Mouse (Mus musculus) heart, embryonic 16.5 days (tissue): ENCODE data around the gene Smap2. TPM values are rescaled to one million over a fixed set of nuclear protein-coding genes. Genes with fewer than 3 reads are reported as not detected.
A peak's percentile ranks its signal among the peaks of the same experiment; 100 is the strongest.

Source experiments
- ATAC-seq: fragments of 200-750 bp; cut with Nextera tagmentation; replicated peaks from 2 replicates; pipeline ENCODE4 v1.8.0; 2017; ENCODE audit warnings: moderate number of reproducible peaks; ENCODE audit not compliant: insufficient read depth, low FRiP score; ENCODE audit errors: extremely low read depth
- H3K27ac ChIP-seq: fragments of 300-500 bp; sonication (generic); 2 replicates; pipeline ENCODE4 v1.5.1; 2014; ENCODE audit warnings: mild to moderate bottlenecking, low read length, control low read depth, moderate library complexity
- H3K27me3 ChIP-seq: fragments of 300-500 bp; sonication (generic); 2 replicates; pipeline ENCODE4 v1.6.1; 2014; ENCODE audit warnings: low read length, mixed read lengths; ENCODE audit not compliant: control insufficient read depth, insufficient read depth
- H3K36me3 ChIP-seq: fragments of 300-500 bp; sonication (generic); 2 replicates; pipeline ENCODE4 v1.6.1; 2014; ENCODE audit not compliant: control insufficient read depth, insufficient read depth
- H3K4me1 ChIP-seq: fragments of 300-500 bp; sonication (generic); 2 replicates; pipeline ENCODE4 v1.6.1; 2014; ENCODE audit warnings: low read length, mixed read lengths; ENCODE audit not compliant: control insufficient read depth, insufficient read depth
- H3K4me2 ChIP-seq: fragments of 300-500 bp; sonication (generic); 2 replicates; pipeline ENCODE4 v1.6.1; 2014; ENCODE audit warnings: low read depth, mild to moderate bottlenecking, control low read depth, low read length
- H3K4me3 ChIP-seq: fragments of 300-500 bp; sonication (generic); 2 replicates; pipeline ENCODE4 v1.5.1; 2014; ENCODE audit warnings: mild to moderate bottlenecking, control low read depth, low read length
- H3K9ac ChIP-seq: fragments of 300-500 bp; sonication (generic); 2 replicates; pipeline ENCODE4 v1.6.1; 2014; ENCODE audit warnings: low read length, control low read depth
- H3K9me3 ChIP-seq: fragments of 300-500 bp; sonication (generic); replicated peaks from 2 replicates; pipeline ENCODE4 v1.6.1; 2016; ENCODE audit warnings: low read length; ENCODE audit not compliant: control insufficient read depth
- WGBS: fragments of 180-500 bp; shearing (Covaris S2); extraction: QIAGEN DNeasy Blood & Tissue Kit; methylation state at CpG from one replicate; pipeline ENCODE4 v1.1.7; 2014; 5-methylcytosine and 5-hydroxymethylcytosine counted together
- polyA plus RNA-seq: library from polyadenylated mRNA; unstranded; fragments of >200 nt; fragmentation: Nextera tagmentation; extraction: Ambion mirVana; gene quantifications from 2 replicates; pipeline ENCODE4 v1.2.1, GENCODE M21; 2015

The Smap2 gene
- polyA plus RNA-seq, 1 experiment from 2014 or later, result 12.4 TPM

DNA sequence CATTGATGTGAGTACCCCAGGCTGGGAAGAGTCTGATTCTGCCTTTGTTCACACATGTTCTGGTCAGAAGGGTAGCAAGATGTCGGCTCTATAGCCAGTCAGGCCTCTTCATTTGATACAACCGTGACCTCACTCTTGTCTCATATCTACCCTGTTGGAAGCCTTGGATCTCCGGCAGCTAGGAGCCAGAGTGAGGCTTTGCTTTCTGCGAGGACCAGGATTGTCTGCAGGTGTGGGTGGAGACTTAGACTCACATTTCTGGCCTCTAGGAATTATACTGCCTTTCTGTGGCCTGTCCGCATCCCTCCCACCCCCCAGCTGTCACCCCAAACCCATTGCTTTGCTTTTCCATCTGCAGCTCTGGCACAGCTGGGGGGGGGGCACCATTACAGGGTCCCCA is 25.4 kb upstream of the Smap2 start:
- 64% methylated on average over 5 of the region's 5 CpGs for WGBS

GRCm38 (mm10) chr4:121040897-121041671 is 24.0 kb upstream of the Smap2 start:
- H3K27ac ChIP-seq, result peak overlapping the region; percentile 65
- peak; percentile 72 for ATAC-seq
- peaks cover 11% of the 10 kb centered on the region for H3K4me1 ChIP-seq
- peak overlapping the region; percentile 42 for H3K4me2 ChIP-seq
- WGBS, result 11% methylated on average over 18 of the region's 18 CpGs
- peak overlapping the region; percentile 15; the same call in 1 of the 2 replicates for H3K4me3 ChIP-seq
- H3K36me3 ChIP-seq, result no peaks in the 10 kb centered on the region
- H3K9me3 ChIP-seq, result no peaks in the 10 kb centered on the region
- peaks cover 22% of the 10 kb centered on the region for H3K27me3 ChIP-seq
- peak overlapping the region; percentile 44 for H3K9ac ChIP-seq

More for the DNA sequence above, 25.4 kb upstream of the Smap2 start:
- Histone ChIP-seq H3K27me3 (peaks cover 22% of the 10 kb centered on the region), H3K9me3 (no peaks in the 10 kb centered on the region), H3K27ac (no peak overlapping the region), H3K36me3 (no peaks in the 10 kb centered on the region), H3K4me3 (no peak overlapping the region), H3K4me2 (no peak overlapping the region), H3K9ac (no peak overlapping the region), H3K4me1 (peaks cover 11% of the 10 kb centered on the region)
- ATAC-seq, result no peak

DNA sequence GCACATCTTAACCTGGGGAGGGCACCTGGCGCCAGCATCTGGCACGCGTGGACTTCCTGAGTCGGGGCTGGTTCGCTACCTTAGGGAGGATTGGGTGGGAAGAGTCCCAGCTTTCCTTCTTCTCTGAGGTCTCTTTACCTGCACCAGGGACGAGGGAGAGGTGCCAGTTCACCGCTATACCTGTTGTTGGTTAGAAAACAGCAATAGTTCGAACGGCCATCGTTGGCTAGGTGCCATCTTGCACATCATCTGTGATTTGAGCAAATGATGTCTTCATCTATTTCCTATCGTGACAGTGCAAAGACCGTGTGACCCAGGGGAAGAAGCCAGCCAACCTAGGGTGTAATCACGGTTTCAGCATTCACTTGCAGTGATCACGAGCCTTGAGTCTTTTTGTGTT is 23.3 kb upstream of the Smap2 start:
- H3K36me3 ChIP-seq, result no peaks in the 10 kb centered on the region
- peak overlapping the region; percentile 55 for H3K4me3 ChIP-seq
- peaks cover 11% of the 10 kb centered on the region for H3K4me1 ChIP-seq
- peak overlapping the region; percentile 87 for H3K4me2 ChIP-seq
- H3K27ac ChIP-seq, result no peak overlapping the region; the same call in 1 of the 2 replicates
- peaks cover 22% of the 10 kb centered on the region for H3K27me3 ChIP-seq
- 61% methylated on average over 14 of the region's 14 CpGs for WGBS
- no peak for ATAC-seq
- H3K9ac ChIP-seq, result no peak overlapping the region; the same call in 1 of the 2 replicates
- no peaks in the 10 kb centered on the region for H3K9me3 ChIP-seq

GRCm38 (mm10) chr4:121039331-121040115 is 22.5 kb upstream of the Smap2 start, which contains the start of gene Col9a2:
Gene Col9a2, plus strand, starts transcription at chr4:121039385.
- Histone ChIP-seq H3K27ac (no peak within 1 kb of the TSS), H3K9ac (peak within 1 kb of the TSS; percentile 66), H3K4me3 (peak within 1 kb of the TSS; percentile 55), H3K9me3 (no peaks in the 10 kb centered on the region), H3K27me3 (peaks cover 22% of the 10 kb centered on the region), H3K36me3 (no peaks in the 10 kb centered on the region), H3K4me2 (peak within 1 kb of the TSS; percentile 87), H3K4me1 (peaks cover 11% of the 10 kb centered on the region)
- 3% methylated on average over 46 of the region's 46 CpGs for WGBS
- ATAC-seq, result 0 out of 2 replicates have a peak, but pooled peaks have one; percentile 15

DNA sequence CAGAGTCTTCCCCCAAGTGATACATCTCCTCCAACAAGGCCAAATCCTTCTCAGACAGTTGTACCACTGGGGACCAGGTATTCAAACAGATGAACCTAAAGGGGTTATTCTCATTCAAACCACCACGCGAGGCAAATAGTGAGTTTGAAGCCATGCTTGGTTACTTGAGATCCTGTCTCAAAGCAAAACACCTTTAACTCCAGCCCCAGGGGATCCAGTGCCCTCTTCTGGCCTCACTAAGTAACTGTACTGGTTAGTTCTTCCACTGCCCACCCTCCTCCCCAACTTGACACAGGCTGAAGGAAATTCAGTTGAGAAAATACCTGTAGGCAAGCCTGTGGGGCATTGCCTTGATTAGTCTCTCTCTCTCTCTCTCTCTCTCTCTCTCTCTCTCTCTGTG is 16.0 kb upstream of the Smap2 start:
- no peak overlapping the region for H3K4me2 ChIP-seq
- H3K27me3 ChIP-seq, result peaks cover under 1% of the 10 kb centered on the region; the same call in 1 of the 2 replicates
- H3K36me3 ChIP-seq, result no peaks in the 10 kb centered on the region
- H3K4me1 ChIP-seq, result no peaks in the 10 kb centered on the region
- H3K9me3 ChIP-seq, result no peaks in the 10 kb centered on the region
- H3K4me3 ChIP-seq, result no peak overlapping the region
- no peak overlapping the region for H3K9ac ChIP-seq
- H3K27ac ChIP-seq, result no peak overlapping the region
- no peak for ATAC-seq
- WGBS, result 78% methylated on average over 2 of the region's 2 CpGs

- Histone ChIP-seq H3K9ac (no peak overlapping the region), H3K27ac (no peak overlapping the region), H3K4me3 (no peak overlapping the region), H3K9me3 (no peaks in the 10 kb centered on the region), H3K4me1 (no peaks in the 10 kb centered on the region), H3K36me3 (no peaks in the 10 kb centered on the region), H3K27me3 (no peaks in the 10 kb centered on the region), H3K4me2 (no peak overlapping the region)
- WGBS, result 54% methylated on average over 4 of the region's 4 CpGs
- ATAC-seq, result no peak
Observed at GRCm38 (mm10) chr4:121031440-121031839, 14.4 kb upstream of the Smap2 start.

- 71% methylated on average over 3 of the region's 3 CpGs for WGBS
- Histone ChIP-seq H3K4me2 (no peak overlapping the region), H3K4me3 (no peak overlapping the region), H3K9ac (no peak overlapping the region), H3K27me3 (no peaks in the 10 kb centered on the region), H3K4me1 (no peaks in the 10 kb centered on the region), H3K27ac (no peak overlapping the region), H3K36me3 (no peaks in the 10 kb centered on the region), H3K9me3 (no peaks in the 10 kb centered on the region)
- no peak for ATAC-seq
Observed at GRCm38 (mm10) chr4:121029632-121030031, 12.6 kb upstream of the Smap2 start.

DNA sequence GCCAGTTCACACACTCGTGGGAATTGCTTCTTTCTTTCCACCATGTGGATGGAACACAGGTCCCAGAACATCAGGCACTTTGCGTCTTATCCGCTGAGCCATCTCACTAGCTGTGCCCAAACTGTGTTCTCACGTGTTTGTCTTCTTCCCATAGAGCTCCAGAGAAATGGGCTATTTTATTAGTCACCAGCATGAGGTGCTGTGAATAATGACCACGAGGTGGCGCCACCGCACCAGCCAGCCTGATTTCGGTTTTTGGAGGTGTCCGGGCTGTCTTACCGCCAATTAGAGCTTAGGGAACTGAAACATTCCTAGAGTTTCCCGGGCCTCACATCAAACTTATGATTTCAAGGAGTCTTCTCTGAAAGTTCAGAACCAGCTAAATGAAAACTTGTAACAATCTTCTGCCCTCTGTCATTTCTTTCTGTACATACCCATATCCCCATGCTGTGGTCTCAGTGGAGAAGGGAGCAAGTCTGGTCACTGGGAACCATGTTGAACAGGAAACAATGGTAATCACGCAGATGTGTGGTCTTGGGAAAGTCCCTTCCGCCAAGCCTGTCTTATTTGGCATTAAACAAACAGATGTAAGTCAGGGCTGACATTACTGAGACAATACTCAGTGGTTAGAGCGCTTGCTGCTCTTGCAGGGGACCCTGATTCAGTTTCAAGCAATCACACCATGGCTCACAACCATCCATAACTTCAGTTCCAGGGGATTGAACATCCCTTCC is 11.8 kb upstream of the Smap2 start:
- no peaks in the 10 kb centered on the region for H3K4me1 ChIP-seq
- WGBS, result 30% methylated on average over 14 of the region's 14 CpGs
- no peak overlapping the region for H3K4me2 ChIP-seq
- H3K9ac ChIP-seq, result no peak overlapping the region
- no peak for ATAC-seq
- no peak overlapping the region for H3K4me3 ChIP-seq
- H3K36me3 ChIP-seq, result no peaks in the 10 kb centered on the region
- no peaks in the 10 kb centered on the region for H3K27me3 ChIP-seq
- H3K27ac ChIP-seq, result no peak overlapping the region
- no peaks in the 10 kb centered on the region for H3K9me3 ChIP-seq
